Mouse (Mus musculus): ENCODE data around the gene Prkce.

- TF ChIP-seq CTCF (IDR thresholded peaks at IDR 0.05; ENCODE audit: control insufficient read depth, insufficient read depth, low read length) = no peak
- TF ChIP-seq POLR2A (IDR thresholded peaks at IDR 0.05; ENCODE audit: borderline replicate concordance, control insufficient read depth, low read depth, low read length) = no peak
Observed at GRCm38 (mm10) chr17:86393191-86393590, 225.6 kb downstream of the Prkce start.

Data from bone marrow, adult 2 months (tissue).